Mouse (Mus musculus): Measurements from ENCODE around the gene Pon2. TPM values are rescaled to one million over a fixed set of nuclear protein-coding genes. Genes with fewer than 3 reads are reported as not detected.

The Pon2 gene
- total RNA-seq, 1 experiment from 2014 or later = 28.5 TPM

DNA sequence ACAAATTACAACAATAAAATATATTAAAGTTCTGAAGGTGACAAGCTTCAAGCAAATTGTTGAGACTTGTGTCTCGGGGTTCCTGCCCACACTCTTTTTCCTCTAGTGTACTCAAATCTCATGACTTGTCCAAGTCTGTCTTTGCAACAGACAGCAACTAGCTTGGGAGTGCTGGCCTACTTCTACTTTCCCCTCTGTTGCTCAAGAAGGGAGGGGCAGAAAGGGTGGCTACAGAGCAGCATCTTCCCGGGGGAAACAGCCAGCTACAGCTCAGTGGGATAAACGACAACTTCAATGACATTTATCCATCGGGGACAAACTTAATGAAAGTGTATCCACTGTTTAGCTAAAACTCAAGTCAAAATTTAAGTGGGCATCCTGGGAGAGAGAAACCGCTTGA is 5.4 kb downstream of the Pon2 start:
- DNase-seq = no peak

DNA sequence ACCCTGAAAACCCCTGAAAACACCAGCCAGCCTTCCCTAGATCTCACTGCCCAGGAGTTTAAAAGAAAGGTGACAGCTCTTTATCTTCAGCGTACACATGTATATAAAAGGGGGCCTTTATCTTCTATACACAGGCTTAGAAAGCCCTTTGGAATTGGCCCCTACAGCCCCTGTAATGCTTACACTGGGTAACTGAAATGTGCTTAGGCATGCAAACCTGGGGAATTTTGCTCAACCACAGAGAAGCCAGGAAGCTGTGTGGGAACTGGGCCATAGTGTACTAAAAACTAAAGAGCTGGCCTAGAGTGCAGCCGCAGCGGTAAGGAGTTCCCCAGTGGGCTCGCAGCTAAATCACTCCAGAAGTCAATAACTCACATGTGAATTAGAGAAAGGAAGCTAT is 6.8 kb downstream of the Pon2 start:
- peak; percentile 9 for DNase-seq

DNA sequence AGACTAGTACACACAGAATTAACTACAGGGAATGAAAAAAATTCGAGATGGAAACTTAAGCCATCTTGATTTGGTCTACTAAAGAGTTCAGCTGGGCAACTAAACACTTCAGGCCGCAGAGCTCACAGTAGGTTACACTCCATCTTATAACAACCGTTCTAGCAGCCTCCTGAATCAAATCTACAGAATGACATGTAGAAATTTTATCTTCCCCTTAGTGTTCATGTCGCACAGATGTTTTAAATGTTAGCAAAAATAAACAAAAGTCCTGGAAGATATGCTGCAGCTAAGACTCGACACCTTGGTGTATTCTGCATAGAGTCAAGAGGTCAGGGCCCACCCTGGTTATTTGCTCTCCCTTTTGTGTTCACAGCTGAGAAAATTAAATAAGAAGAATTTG is 10.3 kb downstream of the Pon2 start:
- no peak for DNase-seq

DNA sequence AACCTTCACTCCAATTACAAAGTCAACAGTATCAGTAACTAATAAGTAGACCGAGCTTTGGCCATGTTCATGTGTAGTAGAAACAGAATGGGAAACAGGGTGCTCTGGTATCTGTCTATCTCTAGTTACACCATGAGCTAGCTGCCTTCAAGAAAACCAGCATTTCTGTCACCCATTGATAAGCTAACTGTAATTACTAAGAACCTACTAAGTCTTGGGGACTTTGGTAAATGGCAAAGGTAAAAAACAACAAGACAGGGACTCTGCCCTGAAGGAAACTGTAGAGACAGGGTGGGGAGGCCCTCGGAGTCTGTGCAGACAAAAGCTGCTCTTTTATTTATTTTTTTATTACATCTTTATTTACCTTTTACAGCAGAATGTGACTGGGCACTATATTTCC is 10.9 kb downstream of the Pon2 start:
- no peak for DNase-seq

DNA sequence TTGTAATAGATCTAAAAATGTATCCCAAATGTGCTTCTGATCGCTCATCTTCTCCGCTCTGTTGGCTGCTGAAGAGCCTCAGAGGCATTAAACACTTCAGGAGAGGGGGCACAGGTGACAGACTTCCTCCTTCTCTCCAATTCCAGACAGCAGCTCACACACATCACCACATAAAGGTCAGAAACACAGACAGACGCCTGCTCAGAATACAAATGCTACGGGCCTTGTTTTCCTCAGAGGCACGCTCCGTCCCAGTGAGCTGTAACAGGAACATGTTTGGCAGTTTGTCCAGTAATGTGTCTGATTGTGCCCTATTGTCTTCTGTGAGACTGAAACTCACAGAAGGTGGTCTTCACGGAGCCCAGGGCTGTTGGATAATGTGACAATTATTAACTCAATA is 15.8 kb downstream of the Pon2 start:
- DNase-seq = no peak

DNA sequence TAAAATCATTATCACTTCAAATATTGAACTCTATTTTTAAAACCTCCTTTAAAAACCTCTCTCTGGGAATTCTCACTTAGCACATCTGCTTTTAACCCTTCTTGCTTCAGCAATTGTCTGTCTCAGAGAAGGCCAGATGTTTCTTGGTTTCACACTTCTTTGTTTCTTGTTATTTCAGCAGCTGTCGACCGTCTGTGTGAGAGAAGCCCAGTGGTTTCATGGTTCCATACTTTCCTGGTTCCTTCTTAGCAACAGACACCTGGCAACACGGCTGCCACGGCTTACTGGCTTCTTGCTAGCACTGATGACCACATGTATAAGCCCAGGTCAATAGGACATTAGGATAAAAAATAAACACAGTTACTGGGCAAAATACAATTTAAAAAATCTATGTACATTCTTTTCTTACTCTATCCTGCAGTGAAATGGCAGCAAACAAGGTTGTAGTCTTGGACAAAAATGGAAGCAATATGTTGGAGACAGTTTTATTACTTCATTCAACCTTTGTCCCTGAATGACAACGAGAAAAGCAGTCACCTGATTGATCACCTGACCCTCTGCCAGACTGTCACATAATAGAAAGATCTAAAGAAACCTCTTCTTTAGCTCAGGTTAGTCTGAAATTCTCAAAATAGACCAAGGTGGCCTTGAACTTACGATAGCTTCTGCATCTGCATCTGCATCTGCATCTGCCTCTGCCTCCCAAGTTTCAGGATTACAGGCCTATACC is 17.5 kb downstream of the Pon2 start:
- no peak for DNase-seq

DNA sequence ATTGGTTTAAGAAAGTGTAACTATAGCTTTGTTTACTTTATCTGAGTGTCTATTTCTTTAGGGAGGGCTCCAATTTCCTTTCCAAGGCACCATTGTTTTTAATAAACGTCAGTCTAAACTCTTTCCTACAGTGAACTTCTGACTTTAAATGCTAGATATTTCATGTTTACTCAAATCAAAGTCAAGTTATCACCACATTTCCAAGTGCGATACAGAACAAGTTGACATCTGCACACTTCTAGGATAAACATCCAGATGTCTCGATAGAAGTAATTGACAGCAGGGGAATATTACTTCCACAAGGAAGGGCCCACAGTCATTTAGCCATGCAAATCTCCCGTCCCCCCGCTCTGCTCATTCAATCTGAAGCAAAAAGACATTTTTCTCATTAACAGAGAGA is 20.3 kb downstream of the Pon2 start:
- DNase-seq = no peak

DNA sequence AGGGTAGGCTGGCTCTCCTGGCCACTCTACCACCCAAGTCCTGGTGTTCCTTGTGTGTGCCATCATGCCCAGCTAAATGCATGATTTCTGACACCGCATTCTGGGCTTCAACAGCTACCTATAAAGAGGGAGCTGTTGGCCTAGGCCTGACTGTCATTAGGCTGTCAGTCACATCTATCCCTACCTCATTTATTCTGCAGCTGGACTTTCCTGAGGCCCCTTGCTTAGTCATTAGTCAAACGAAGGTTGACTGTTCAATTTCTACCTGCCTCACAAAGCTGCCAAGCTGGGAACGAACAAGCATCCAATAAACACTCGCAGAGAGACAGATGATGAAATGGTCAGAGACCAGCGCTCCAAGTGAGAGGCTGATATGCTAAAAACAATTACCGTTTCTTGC is 28.6 kb downstream of the Pon2 start:
- no peak for DNase-seq

DNA sequence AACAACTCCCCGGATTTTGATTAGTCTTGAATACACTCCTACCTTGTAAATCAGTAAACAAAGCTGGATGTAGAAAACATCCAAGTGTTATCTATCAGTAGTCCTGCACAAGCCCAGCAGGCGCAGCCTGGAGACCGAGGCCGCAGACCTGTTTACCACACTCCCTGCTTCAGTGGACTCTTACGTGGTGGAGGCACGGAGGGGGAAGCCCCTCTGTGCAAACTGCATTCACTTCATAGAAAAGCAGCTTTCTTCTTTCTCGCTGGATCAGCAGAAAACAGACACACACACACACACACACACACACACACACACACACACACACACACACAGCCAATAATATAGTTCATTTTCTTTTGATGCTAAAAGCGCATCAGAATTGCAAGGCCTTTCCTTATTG is 33.5 kb downstream of the Pon2 start:
- DNase-seq = no peak

DNA sequence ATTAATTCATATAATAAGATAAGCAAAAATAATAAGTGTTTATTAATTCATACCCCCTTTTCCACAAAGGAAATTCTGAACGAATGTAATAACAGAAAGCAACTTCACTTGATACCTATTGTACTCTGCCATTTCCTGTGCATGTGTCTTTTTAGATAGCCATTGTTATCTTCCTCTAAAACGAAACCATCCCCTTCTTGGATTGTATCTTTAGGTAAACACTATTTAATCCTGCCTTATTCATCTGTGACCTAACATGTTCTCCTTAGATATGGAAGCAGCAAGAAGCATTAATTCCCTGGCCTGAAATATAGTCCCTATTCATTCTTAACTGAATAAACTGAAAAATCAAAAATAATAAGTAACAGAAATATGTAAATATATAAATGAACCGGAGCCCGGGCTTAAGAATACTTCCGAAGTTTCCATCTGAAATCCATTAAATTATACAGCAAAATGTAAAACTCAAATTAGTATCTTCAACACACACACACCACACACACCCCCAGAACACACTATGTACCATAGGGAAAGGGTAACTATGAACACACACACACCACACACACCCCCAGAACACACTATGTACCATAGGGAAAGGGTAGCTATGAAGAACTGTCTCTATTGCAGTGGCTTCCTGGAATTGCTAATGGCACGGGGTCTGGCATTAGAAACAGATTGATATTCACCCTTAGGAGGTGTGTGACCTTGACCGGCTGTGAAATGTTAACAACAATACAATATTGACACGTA is 34.8 kb downstream of the Pon2 start:
- no peak for DNase-seq

DNA sequence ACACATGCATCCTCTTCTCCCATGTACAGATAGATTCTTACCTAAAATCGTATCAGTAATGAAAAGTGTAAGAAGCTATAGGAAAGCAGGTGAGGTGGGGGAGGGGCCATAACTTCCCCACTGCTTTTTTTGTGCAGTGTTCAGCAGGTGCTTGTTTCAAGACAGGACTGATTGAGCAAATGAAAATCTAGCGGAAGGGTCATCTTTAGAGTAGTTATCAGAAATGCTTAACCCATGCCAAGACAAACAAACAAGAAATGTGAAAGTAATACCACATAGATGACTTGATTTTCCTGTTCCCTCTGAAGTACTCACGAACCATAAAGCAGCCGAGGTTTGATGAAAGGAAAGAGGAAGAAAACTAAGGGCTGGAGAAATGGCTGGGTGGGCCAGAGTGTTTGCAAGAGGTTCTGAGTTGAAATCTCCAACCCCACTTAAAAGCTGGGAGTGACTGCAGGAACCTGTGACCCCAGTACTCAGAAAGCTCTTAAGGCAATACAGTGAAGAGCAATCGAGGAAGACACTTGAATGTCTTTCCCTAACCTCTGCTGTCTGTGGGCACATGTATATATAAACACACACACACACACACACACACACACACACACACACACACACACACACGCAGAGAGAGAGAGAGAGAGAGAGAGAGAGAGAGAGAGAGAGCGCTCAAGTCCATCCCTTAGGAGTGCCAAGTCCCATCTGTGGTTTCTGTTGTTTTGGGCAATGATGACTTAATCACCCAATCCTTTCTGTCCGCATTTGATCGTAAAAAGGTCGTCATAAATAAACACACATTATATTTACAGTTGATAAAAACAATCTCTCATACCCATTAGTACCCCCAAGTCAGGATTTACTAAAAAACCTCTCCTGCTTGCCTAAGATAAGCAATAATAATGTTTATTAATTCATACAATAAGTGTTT is 35.7 kb downstream of the Pon2 start:
- no peak for DNase-seq

DNA sequence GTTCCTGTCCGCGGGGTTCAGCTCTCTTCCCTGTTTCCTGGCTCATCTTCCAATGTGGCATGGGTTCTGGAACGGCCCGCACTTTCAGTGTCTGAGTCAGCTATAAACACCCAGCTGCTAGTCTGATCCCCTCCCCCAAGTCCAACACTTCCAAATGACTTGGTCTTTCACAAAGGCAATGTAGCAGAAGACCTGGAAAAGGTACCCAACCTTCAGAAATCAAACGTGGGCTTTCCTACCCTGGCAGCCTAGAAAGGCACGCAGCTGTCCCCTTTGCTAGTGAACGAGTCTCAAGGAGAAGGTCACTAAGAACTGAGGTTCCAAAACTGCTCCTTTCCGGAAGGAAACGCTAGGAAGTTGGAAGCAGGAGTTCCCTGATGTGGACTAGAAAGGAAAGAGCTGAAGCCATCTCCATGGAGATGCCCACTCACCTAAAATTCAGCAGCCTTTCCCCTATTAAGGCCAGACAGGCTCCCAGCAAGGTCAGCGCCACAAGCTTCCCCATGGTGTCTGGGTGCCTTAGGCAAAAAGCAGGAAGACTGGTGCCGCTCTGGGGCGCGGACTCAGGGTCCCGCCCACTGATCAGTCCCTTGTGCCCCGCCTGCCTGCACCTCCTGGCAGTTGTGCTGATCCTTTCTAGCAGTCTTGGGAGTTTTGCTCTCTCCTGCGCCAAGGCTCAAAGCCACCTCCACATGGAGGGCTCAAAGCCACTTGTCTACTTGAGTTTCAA is 42.4 kb downstream of the Pon2 start, which contains the start of gene Pon3:
Pon3 (minus strand) TSS at position 565 of the 730 bp plus-strand sequence.
- DNase-seq = peak; percentile 84

DNA sequence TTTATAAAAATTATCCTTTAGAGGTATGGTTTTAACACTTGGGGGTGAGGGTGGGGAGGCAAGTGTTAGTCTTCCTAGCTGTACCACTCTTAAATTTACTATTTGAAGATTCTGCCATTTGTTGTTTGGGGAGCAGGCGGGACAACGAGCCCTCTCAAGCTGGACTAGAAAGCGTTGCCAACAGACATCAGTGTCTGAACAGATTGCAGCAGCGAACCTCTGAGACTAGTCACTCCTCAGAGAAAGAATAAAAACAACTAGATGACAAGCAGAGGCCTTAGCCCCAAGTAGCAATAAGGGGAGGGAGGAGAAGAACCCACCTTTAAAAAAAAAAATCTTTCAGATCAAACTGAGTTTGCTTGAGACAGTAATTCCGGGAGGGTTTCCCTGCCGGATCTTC is 43.0 kb downstream of the Pon2 start:
- peak; percentile 12 for DNase-seq

DNA sequence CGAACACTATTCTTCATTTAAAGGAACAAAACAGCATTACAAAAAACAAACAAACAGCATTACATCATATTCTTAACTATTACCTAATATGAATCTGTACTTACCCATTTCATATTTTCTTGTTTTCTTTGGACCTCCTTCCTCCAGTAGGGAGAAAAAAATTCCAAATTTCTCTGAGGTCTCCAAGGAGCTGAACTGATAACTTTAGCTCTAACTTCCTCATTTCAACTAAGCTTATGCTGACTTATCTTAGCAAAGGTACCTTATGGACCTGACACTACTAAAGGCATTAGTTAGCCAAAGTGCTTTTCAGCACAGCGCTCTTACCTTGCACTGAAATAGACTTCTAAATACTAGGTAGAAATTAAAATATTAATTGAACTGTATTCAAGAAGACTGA is 43.4 kb downstream of the Pon2 start:
- no peak for DNase-seq

DNA sequence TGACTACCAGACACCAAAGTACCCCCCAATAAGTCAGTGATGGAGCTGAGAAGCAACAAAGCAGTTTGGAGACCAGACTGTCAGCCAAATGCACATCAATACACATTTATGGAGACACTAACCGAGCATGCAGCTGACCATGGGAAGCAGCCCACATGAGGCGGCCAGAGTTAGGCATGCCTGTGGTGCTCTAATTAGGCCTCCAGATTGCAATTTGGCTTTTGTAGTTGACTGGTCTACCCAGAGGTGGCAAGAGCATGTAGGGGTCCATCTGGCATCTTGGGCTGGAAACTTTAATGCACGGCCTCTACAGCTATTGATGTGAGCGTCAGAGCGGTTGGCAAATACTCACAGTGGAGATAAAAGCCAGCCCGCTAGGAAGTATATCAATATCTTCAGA is 52.3 kb downstream of the Pon2 start:
- DNase-seq = no peak

DNA sequence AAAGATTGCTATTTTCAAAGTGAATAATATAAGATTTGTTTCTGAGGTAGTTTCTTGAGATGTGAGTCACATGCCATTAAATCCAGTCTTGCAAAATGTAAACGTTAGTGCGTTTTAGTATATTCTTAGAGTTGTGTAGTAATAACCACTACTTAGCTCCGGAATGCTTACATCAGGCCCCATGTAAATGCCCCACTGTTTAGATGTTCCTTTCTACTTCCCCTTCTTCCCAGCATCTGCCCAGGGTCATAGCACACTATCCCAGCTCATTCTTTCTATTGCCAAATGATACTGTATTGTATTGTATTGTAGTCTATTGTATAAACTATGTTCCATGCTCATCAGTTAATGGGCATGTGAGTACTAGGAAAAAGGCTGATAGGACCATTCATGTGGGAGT is 59.5 kb downstream of the Pon2 start:
- no peak for DNase-seq

DNA sequence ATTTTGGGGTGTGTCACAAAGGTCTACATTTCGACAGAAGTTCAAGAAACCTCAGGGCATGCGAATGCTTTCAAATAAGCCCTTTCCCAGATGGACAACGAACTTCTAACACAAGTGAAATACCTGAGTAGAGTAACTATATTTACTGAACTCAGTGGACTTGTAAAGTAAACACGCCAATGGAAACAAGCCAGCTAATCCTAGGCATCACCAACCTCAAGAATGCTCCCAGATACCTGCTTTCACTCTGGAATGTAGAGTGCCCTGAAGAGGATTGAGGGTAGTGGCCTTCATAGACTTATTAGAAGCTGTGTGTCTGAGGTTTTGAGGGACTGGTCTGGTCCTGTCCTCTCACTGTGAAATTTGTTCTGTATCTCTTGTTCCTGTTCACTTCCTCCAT is 60.7 kb downstream of the Pon2 start:
- DNase-seq = no peak

DNA sequence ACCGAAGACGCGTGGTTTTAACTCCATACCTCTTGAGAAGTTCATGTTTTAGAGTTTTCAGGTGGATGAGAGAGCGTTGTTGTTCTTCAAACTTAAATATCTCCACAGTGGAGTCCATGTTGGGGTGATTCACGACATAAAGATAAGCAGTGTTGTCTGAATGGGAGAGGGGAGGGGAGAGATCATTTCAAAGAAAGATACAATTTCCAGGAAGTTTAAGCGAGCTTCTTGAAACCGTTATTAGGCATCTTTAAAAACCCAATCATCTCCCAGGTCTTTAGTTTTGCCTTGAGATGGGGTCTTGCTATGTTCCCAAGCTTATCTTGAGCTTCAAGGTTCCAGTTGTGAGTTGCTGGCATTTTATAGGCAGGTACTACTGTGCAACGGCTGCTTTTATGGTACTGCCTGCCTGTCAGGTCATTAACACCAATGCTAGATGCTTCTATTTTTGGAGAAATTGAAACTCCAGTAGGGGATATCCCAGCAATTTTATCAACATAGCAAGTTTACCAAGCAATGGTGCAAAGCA is 61.3 kb downstream of the Pon2 start:
- no peak for DNase-seq

DNA sequence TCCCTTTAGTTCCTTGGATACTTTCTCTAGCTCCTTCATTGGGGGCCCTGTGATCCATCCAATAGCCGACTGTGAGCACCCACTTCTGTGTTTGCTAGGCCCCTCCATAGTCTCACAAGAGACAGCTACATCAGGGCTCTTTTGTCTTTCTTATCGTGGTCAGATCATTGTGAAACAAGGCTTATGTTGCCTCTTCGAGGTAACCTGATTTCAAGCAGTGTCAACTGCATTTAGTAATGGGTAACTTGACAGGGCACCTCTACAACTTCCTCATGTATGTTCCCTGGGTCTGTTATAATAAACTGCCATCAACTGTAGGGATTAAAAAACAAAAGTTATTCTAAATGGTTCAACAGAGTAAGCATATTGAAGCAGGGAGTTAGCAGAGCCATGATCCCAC is 63.7 kb downstream of the Pon2 start:
- no peak for DNase-seq

DNA sequence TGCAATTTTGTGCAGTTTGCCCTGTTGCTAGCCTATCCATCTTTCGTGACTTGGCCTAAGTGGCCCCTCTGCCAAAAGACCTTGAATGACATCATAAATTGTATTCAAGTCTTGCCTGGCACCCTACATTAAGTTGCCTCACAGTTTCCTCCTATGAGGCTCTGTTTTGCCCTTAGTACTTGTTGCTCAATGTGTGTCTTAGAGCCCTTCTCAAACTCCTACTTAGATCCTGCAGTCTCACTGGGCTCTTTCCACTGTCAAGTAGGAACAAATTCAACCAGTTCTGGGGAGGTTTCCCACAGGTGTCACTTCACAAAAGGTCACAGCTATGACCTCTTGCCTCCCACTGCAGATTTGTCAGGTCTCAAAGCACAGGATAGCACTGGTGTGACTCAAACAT is 64.4 kb downstream of the Pon2 start:
- peak; percentile 63 for DNase-seq

DNA sequence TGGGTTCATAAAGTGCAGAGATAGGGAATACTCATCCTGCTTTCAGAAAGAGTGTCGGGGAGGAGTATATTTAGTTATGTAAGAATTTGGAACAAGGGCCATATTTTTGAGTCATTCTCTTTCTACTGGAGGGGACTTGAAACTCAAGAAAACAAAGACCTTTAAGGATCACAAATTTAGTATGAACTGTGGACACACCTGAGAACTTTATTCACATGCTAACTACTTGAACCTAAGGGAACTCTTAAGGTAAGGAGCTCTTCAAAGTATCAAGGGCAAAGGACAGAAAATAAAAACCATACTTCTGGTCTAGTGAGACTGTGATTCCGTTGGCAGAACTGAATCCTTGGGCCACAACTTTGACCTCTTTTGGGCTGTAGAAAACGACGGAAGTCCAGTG is 66.2 kb downstream of the Pon2 start:
- DNase-seq = no peak

DNA sequence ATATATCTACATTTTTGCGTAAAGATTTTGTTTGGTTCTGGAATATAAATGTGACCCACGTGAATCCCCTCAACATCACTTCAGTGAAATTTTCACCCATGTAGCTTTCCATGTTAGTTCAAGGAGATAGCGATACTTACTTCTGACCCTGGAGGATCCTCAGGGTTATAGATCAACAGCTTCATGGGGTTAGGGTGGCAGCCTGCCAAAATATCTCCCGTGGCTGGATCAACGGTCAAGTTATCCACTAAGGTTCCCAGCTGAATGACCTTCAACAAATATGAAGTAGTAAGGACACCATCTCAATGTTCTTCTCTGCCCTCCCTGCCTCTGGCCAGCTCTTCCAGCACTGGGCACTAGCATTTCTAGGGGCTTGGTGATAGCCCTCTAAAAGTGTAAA is 68.0 kb downstream of the Pon2 start:
- peak; percentile 24 for DNase-seq
